Mouse (Mus musculus): ENCODE data around the gene Spty2d1. TPM values are rescaled to one million over a fixed set of nuclear protein-coding genes. Genes with fewer than 3 reads are reported as not detected.

The Spty2d1 gene
- total RNA-seq, 2 experiments from 2014 or later: 12.5 to 13.8 TPM

Other genes with a start within 250 kb of the Spty2d1 start
- gene Hps5, start 212.3 kb downstream of the Spty2d1 start, total RNA-seq (2021): 10 to 100 TPM; 11.6 TPM
- 10 to 100 TPM; 22.6 to 22.7 TPM for gene Gtf2h1, start 212.3 kb downstream of the Spty2d1 start, total RNA-seq (2021)
- gene Ldha, start 166.9 kb downstream of the Spty2d1 start, total RNA-seq (2021): 100 to 1,000 TPM; 889 to 902 TPM
- not detected for gene Ldhc, start 147.2 kb downstream of the Spty2d1 start, total RNA-seq (2021)
- 10 to 100 TPM; 78.8 to 80.3 TPM for gene Tsg101, start 88.4 kb downstream of the Spty2d1 start, total RNA-seq (2021)
- 10 to 100 TPM; 10.8 to 13.4 TPM for gene Uevld, start 49.9 kb downstream of the Spty2d1 start, total RNA-seq (2021)
- not detected for gene Gm9999, start 24.8 kb downstream of the Spty2d1 start, total RNA-seq (2021)
- 10 to 100 TPM; 33.8 to 37.3 TPM for gene Tmem86a, start 42.2 kb upstream of the Spty2d1 start, total RNA-seq (2021)
- gene Ptpn5, start 125.3 kb upstream of the Spty2d1 start, total RNA-seq (2021): not detected
- gene Mrgpra6, start 196.5 kb upstream of the Spty2d1 start, total RNA-seq (2021): not detected
- gene Mrgpra9, start 244.4 kb upstream of the Spty2d1 start, total RNA-seq (2021): not detected